Mouse (Mus musculus) large intestine, adult 2 months (tissue): ENCODE results near the gene Mtx1. TPM values are rescaled to one million over a fixed set of nuclear protein-coding genes. Genes with fewer than 3 reads are reported as not detected.

Source experiments
- DNase-seq: peaks from one replicate; pipeline ENCODE4 v3.0.0-alpha.2; 2012; ENCODE audit warnings: low read depth, low spot score
- WGBS: fragments of 180-500 bp; shearing (Covaris S2); methylation state at CpG from one replicate; pipeline ENCODE4 v1.1.7; 2018; 5-methylcytosine and 5-hydroxymethylcytosine counted together
- polyA plus RNA-seq: library from polyadenylated mRNA; depleted of rRNA; stranded (reverse); fragments of >200 nt; gene quantifications from 2 replicates; pipeline ENCODE4 v1.2.3, GENCODE M21; 2012

Gene Mtx1
- polyA plus RNA-seq, 1 experiment, result 186 TPM

- no peak for DNase-seq
- 37% methylated on average over 25 of the region's 25 CpGs for WGBS
Observed at GRCm38 (mm10) chr3:89244158-89244981, 17.5 kb upstream of the Mtx1 start.

- 45% methylated on average over 14 of the region's 14 CpGs for WGBS
Observed at GRCm38 (mm10) chr3:89243609-89244008, 16.7 kb upstream of the Mtx1 start.

GRCm38 (mm10) chr3:89242331-89242895 lies 15.5 kb upstream of the Mtx1 start:
- 62% methylated on average over 9 of the region's 9 CpGs for WGBS
- DNase-seq, result no peak

More at GRCm38 (mm10) chr3:89243609-89244008, 16.7 kb upstream of the Mtx1 start:
- no peak for DNase-seq

- WGBS, result 39% methylated on average over 12 of the region's 12 CpGs
- DNase-seq, result no peak
Observed at GRCm38 (mm10) chr3:89238494-89238893, 11.6 kb upstream of the Mtx1 start.

GRCm38 (mm10) chr3:89237682-89238081 lies 10.8 kb upstream of the Mtx1 start:
- 47% methylated on average over 21 of the region's 21 CpGs for WGBS

GRCm38 (mm10) chr3:89236516-89236915 lies 9.6 kb upstream of the Mtx1 start:
- DNase-seq, result no peak
- WGBS, result 81% methylated on average over 10 of the region's 10 CpGs

More at GRCm38 (mm10) chr3:89237682-89238081, 10.8 kb upstream of the Mtx1 start:
- no peak for DNase-seq

GRCm38 (mm10) chr3:89233562-89234110 lies 6.7 kb upstream of the Mtx1 start:
- 23% methylated on average over 14 of the region's 14 CpGs for WGBS
- no peak for DNase-seq

- WGBS, result 36% methylated on average over 6 of the region's 6 CpGs
- no peak for DNase-seq
Observed at GRCm38 (mm10) chr3:89232614-89233013, 5.7 kb upstream of the Mtx1 start.

- no peak for DNase-seq
- 46% methylated on average over 16 of the region's 16 CpGs for WGBS
Observed at GRCm38 (mm10) chr3:89231772-89232275, 4.9 kb upstream of the Mtx1 start.

GRCm38 (mm10) chr3:89231345-89231744 lies 4.5 kb upstream of the Mtx1 start:
- 30% methylated on average over 7 of the region's 7 CpGs for WGBS
- DNase-seq, result no peak

- no peak for DNase-seq
- 85% methylated on average over 2 of the region's 2 CpGs for WGBS
Observed at GRCm38 (mm10) chr3:89230561-89230960, 3.7 kb upstream of the Mtx1 start.

- WGBS, result 63% methylated on average over 4 of the region's 4 CpGs
- no peak for DNase-seq
Observed at GRCm38 (mm10) chr3:89229276-89229675, 2.4 kb upstream of the Mtx1 start.

GRCm38 (mm10) chr3:89228836-89229235 lies 1.9 kb upstream of the Mtx1 start, which contains the start of gene Muc1:
Muc1 (plus strand) TSS chr3:89229057.
- WGBS, result 43% methylated on average over 10 of the region's 10 CpGs
- no peak for DNase-seq

GRCm38 (mm10) chr3:89228180-89228549 lies 1.3 kb upstream of the Mtx1 start:
- under 1% methylated on average over 20 of the region's 20 CpGs for WGBS
- DNase-seq, result no peak

GRCm38 (mm10) chr3:89227307-89228179 lies 655 bp upstream of the Mtx1 start:
- WGBS, result 5% methylated on average over 41 of the region's 41 CpGs
- DNase-seq, result no peak

GRCm38 (mm10) chr3:89226361-89226760 lies 527 bp downstream of the Mtx1 start:
- no peak for DNase-seq
- WGBS, result 76% methylated on average over 11 of the region's 11 CpGs

GRCm38 (mm10) chr3:89225918-89226317 lies 970 bp downstream of the Mtx1 start:
- 79% methylated on average over 4 of the region's 4 CpGs for WGBS

GRCm38 (mm10) chr3:89225321-89225815 lies 1.5 kb downstream of the Mtx1 start:
- 79% methylated on average over 12 of the region's 12 CpGs for WGBS

More at GRCm38 (mm10) chr3:89225918-89226317, 970 bp downstream of the Mtx1 start:
- no peak for DNase-seq

GRCm38 (mm10) chr3:89224796-89225195 lies 2.1 kb downstream of the Mtx1 start:
- 81% methylated on average over 11 of the region's 11 CpGs for WGBS
- DNase-seq, result no peak

More at GRCm38 (mm10) chr3:89225321-89225815, 1.5 kb downstream of the Mtx1 start:
- no peak for DNase-seq
